Mouse (Mus musculus) MEL (cell line): ENCODE results near the gene Slc5a11. TPM values are rescaled to one million over a fixed set of nuclear protein-coding genes. Genes with fewer than 3 reads are reported as not detected.

Experiments used
- DNase-seq: peaks from one replicate; pipeline ENCODE4 v3.0.0; 2011; ENCODE audit warnings: low read depth, low spot score
- H3K27ac ChIP-seq: 2 replicates; pipeline ENCODE4 v1.5.1; 2012; ENCODE audit warnings: low read depth, mild to moderate bottlenecking, control low read depth, low read length, moderate library complexity; ENCODE audit not compliant: control insufficient read depth
- H3K27me3 ChIP-seq, 2 experiments: fragments of 150-350 bp in 1 of 2; sonication (generic) in 1 of 2; 2 replicates each; pipeline ENCODE4 v1.6.1; 2012; ENCODE audit warnings: low read length in 2 of 2, mild to moderate bottlenecking in 2 of 2, improper control_type of control experiment in 1 of 2, moderate library complexity in 1 of 2; ENCODE audit not compliant: insufficient read depth in 2 of 2, control insufficient read depth in 1 of 2
- H3K36me3 ChIP-seq, 2 experiments: 2 replicates each; pipeline ENCODE4 v1.6.1; 2012 to 2014; ENCODE audit warnings: low read length in 2 of 2, improper control_type of control experiment in 1 of 2, inconsistent platforms in 1 of 2, mild to moderate bottlenecking in 1 of 2; ENCODE audit not compliant: insufficient read depth in 2 of 2, control insufficient read depth in 1 of 2
- H3K4me1 ChIP-seq, 2 experiments: fragments of 150-350 bp in 1 of 2; sonication (generic) in 1 of 2; 2 replicates each; pipeline ENCODE4 v1.6.1; 2012; ENCODE audit warnings: low read length in 2 of 2, improper control_type of control experiment in 1 of 2, mild to moderate bottlenecking in 1 of 2; ENCODE audit not compliant: insufficient read depth in 2 of 2, control insufficient read depth in 1 of 2
- H3K4me3 ChIP-seq, 2 experiments: fragments of 150-350 bp in 1 of 2; sonication (generic) in 1 of 2; 2 replicates each; pipeline ENCODE4 v1.5.1; 2012; ENCODE audit warnings: low read depth in 2 of 2, low read length in 2 of 2, mild to moderate bottlenecking in 2 of 2, moderate library complexity in 2 of 2, control low read depth in 1 of 2, improper control_type of control experiment in 1 of 2; ENCODE audit not compliant: control insufficient read depth in 1 of 2, insufficient read depth in 1 of 2
- H3K79me2 ChIP-seq: 2 replicates; pipeline ENCODE4 v1.6.1; 2012; ENCODE audit warnings: mild to moderate bottlenecking, low read length, moderate library complexity; ENCODE audit not compliant: control insufficient read depth, poor library complexity, insufficient read depth
- H3K9ac ChIP-seq: 2 replicates; pipeline ENCODE4 v1.6.1; 2012; ENCODE audit warnings: low read depth, mild to moderate bottlenecking, control low read depth, low read length, moderate library complexity; ENCODE audit not compliant: control insufficient read depth, poor library complexity, severe bottlenecking
- H3K9me3 ChIP-seq: fragments of 150-350 bp; sonication (generic); replicated peaks from 2 replicates; pipeline ENCODE4 v1.6.1; 2012; ENCODE audit warnings: mild to moderate bottlenecking, low read length, improper control_type of control experiment, moderate library complexity; ENCODE audit not compliant: insufficient read depth
- BHLHE40 ChIP-seq: IDR thresholded peaks from 2 replicates; pipeline ENCODE4 v1.6.1; 2012; ENCODE audit warnings: low read depth, mild to moderate bottlenecking, inconsistent platforms, low read length, improper control_type of control experiment, borderline replicate concordance
- CHD1 ChIP-seq: IDR thresholded peaks from 2 replicates; pipeline ENCODE4 v1.6.1; 2012; ENCODE audit warnings: low read depth, mild to moderate bottlenecking, inconsistent platforms, low read length, improper control_type of control experiment
- CHD2 ChIP-seq: IDR thresholded peaks from 2 replicates; pipeline ENCODE4 v1.6.1; 2011; ENCODE audit warnings: low read length, improper control_type of control experiment
- CTCF ChIP-seq, 3 experiments: IDR thresholded peaks in 2 of 3; conservative IDR thresholded peaks in 1 of 3; 2 replicates each; pipeline ENCODE4 v1.5.1; 2011 to 2012; ENCODE audit warnings: low read length in 3 of 3, low read depth in 2 of 3, mild to moderate bottlenecking in 2 of 3, improper control_type of control experiment in 1 of 3, inconsistent platforms in 1 of 3, mixed read lengths in 1 of 3, moderate library complexity in 1 of 3; ENCODE audit not compliant: control insufficient read depth in 1 of 3, insufficient read depth in 1 of 3, poor library complexity in 1 of 3, severe bottlenecking in 1 of 3
- ELF1 ChIP-seq: IDR thresholded peaks from 2 replicates; pipeline ENCODE4 v1.6.1; 2014; ENCODE audit warnings: low read depth, mild to moderate bottlenecking, inconsistent platforms, low read length, improper control_type of control experiment, moderate library complexity
- EP300 ChIP-seq, 2 experiments: IDR thresholded peaks; 2 replicates each; pipeline ENCODE4 v1.6.1; 2011; ENCODE audit warnings: improper control_type of control experiment in 2 of 2, low read length in 2 of 2, low read depth in 1 of 2, mild to moderate bottlenecking in 1 of 2
- ETS1 ChIP-seq: IDR thresholded peaks from 2 replicates; pipeline ENCODE4 v1.6.1; 2012; ENCODE audit warnings: low read depth, mild to moderate bottlenecking, inconsistent platforms, low read length, improper control_type of control experiment, moderate library complexity
- GABPA ChIP-seq: IDR thresholded peaks from 2 replicates; pipeline ENCODE4 v1.6.1; 2012; ENCODE audit warnings: low read depth, mild to moderate bottlenecking, inconsistent platforms, low read length, improper control_type of control experiment, moderate library complexity
- GATA1 ChIP-seq: IDR thresholded peaks from 2 replicates; pipeline ENCODE4 v1.6.1; 2011; ENCODE audit warnings: low read depth, low read length, improper control_type of control experiment
- JUND ChIP-seq: IDR thresholded peaks from 2 replicates; pipeline ENCODE4 v1.6.1; 2011; ENCODE audit warnings: low read depth, mild to moderate bottlenecking, improper control_type of control experiment, low read length
- MAX ChIP-seq: IDR thresholded peaks from 2 replicates; pipeline ENCODE4 v1.6.1; 2011; ENCODE audit warnings: low read length, improper control_type of control experiment
- MAZ ChIP-seq: IDR thresholded peaks from 2 replicates; pipeline ENCODE4 v1.6.1; 2012; ENCODE audit warnings: low read depth, mild to moderate bottlenecking, inconsistent platforms, low read length, improper control_type of control experiment
- MXI1 ChIP-seq: IDR thresholded peaks from 2 replicates; pipeline ENCODE4 v1.6.1; 2011; ENCODE audit warnings: mild to moderate bottlenecking, low read depth, low read length, improper control_type of control experiment
- MYB ChIP-seq: IDR thresholded peaks from 2 replicates; pipeline ENCODE4 v1.6.1; 2011; ENCODE audit warnings: mild to moderate bottlenecking, low read depth, low read length, improper control_type of control experiment
- NELFE ChIP-seq: IDR thresholded peaks from 2 replicates; pipeline ENCODE4 v1.6.1; 2011; ENCODE audit warnings: low read depth, low read length, improper control_type of control experiment
- POLR2A ChIP-seq, 2 experiments: IDR thresholded peaks; 2 replicates each; pipeline ENCODE4 v1.6.1; 2011 to 2012; ENCODE audit warnings: low read length in 2 of 2, mild to moderate bottlenecking in 2 of 2, control low read depth in 1 of 2, improper control_type of control experiment in 1 of 2, low read depth in 1 of 2, moderate library complexity in 1 of 2; ENCODE audit not compliant: control insufficient read depth in 1 of 2, insufficient read depth in 1 of 2, poor library complexity in 1 of 2
- POLR2AphosphoS2 ChIP-seq: IDR thresholded peaks from 2 replicates; pipeline ENCODE4 v1.6.1; 2011; ENCODE audit warnings: low read length, improper control_type of control experiment
- POLR2AphosphoS5 ChIP-seq: IDR thresholded peaks from 2 replicates; pipeline ENCODE4 v1.6.1; 2012; ENCODE audit warnings: low read depth, borderline replicate concordance, mild to moderate bottlenecking, inconsistent platforms, low read length, moderate library complexity, mixed read lengths
- USF1 ChIP-seq: IDR thresholded peaks from 2 replicates; pipeline ENCODE4 v1.6.1; 2014; ENCODE audit warnings: low read depth, mild to moderate bottlenecking, inconsistent platforms, low read length, improper control_type of control experiment, moderate library complexity
- polyA plus RNA-seq, 2 experiments: library from polyadenylated mRNA; stranded (reverse) in 1 of 2; unstranded in 1 of 2; fragments of >175 nt in 1 of 2; fragments of >200 nt in 1 of 2; gene quantifications; 2 replicates each; pipeline versions ENCODE4 v1.2.1 to v1.2.4; 2012; ENCODE audit warnings: low replicate concordance in 2 of 2, low read depth in 1 of 2; ENCODE audit not compliant: insufficient read length in 2 of 2, insufficient read depth in 1 of 2, missing spikeins in 1 of 2
- total RNA-seq: library from RNA; depleted of rRNA; stranded (reverse); fragments of 300-350 nt; gene quantifications from 2 replicates; pipeline ENCODE4 v1.2.3, GENCODE M21; 2012

The Slc5a11 gene
- total and polyA plus RNA-seq, 3 experiments, result not detected

GRCm38 (mm10) chr7:123188462-123188861, 26.1 kb upstream of the Slc5a11 start:
- Histone ChIP-seq H3K36me3 (peaks cover 0 to 40% of the 10 kb centered on the region in 2 experiments; a peak in 2 of 4 replicates), H3K9ac (no peak overlapping the region), H3K79me2 (no peaks in the 10 kb centered on the region), H3K4me3 (no peak overlapping the region), H3K4me1 (no peaks in the 10 kb centered on the region), H3K27me3 (no peaks in the 10 kb centered on the region), H3K27ac (no peak overlapping the region), H3K9me3 (no peaks in the 10 kb centered on the region)
- DNase-seq, result no peak
- TF ChIP-seq USF1 (no peak), MXI1 (no peak), MYB (no peak), POLR2A (IDR thresholded peaks at IDR 0.05; ENCODE audit: control insufficient read depth in 1 of 2, insufficient read depth in 1 of 2, low read depth in 1 of 2, low read length in 2 of 2, poor library complexity in 1 of 2) (no peak), CHD1 (no peak), POLR2AphosphoS5 (no peak), GATA1 (no peak), ETS1 (no peak), CTCF (IDR thresholded peaks at IDR 0.05 in 2 of 3, conservative IDR thresholded peaks at IDR 0.05 in 1 of 3; ENCODE audit: control insufficient read depth in 1 of 3, insufficient read depth in 1 of 3, low read depth in 2 of 3, low read length in 3 of 3, poor library complexity in 1 of 3, severe bottlenecking in 1 of 3) (no peak), JUND (no peak), BHLHE40 (no peak), MAZ (no peak), EP300 (IDR thresholded peaks at IDR 0.05; ENCODE audit: low read depth in 1 of 2, low read length in 2 of 2) (no peak), GABPA (no peak), MAX (no peak), CHD2 (no peak), ELF1 (no peak)
- TF ChIP-seq, all 39 proteins: peak for 0

- H3K4me1 ChIP-seq, result no peaks in the 10 kb centered on the region
- no peak overlapping the region for H3K27ac ChIP-seq
- H3K36me3 ChIP-seq, result peaks cover 0 to 30% of the 10 kb centered on the region in 2 experiments; a peak in 2 of 4 replicates
- H3K9ac ChIP-seq, result no peak overlapping the region
- TF ChIP-seq POLR2AphosphoS2 (no peak), MAX (no peak), NELFE (no peak)
- TF ChIP-seq, all 39 proteins: peak for 0
- no peaks in the 10 kb centered on the region for H3K79me2 ChIP-seq
- no peak for DNase-seq
- H3K4me3 ChIP-seq, result no peak overlapping the region
- no peaks in the 10 kb centered on the region for H3K9me3 ChIP-seq
- H3K27me3 ChIP-seq, result no peaks in the 10 kb centered on the region
Measured at GRCm38 (mm10) chr7:123189762-123190161, 24.8 kb upstream of the Slc5a11 start.
